Mouse (Mus musculus) inflammation-experienced regulatory T-cells, adult 6 months (primary cell): ENCODE results near the gene S100a11. TPM values are rescaled to one million over a fixed set of nuclear protein-coding genes. Genes with fewer than 3 reads are reported as not detected.
"Not testable (repeated sequence)": the region's sequence is repeated elsewhere in the genome, so short reads cannot be mapped to it uniquely, and the experiment has no call there.

ENCODE experiments used
- ATAC-seq: one replicate; pipeline ENCODE4 v1.8.0; 2017
- polyA plus RNA-seq, 3 experiments: library from polyadenylated mRNA; unstranded; fragments of 100-300 nt; shearing (Covaris generic); gene quantifications; one replicate each; pipeline ENCODE4 v1.2.1; 2017

Gene S100a11
- 1,000 to 10,000 TPM in 2 of 3 experiments, 100 to 1,000 TPM in 1; 738 to 2,389 (median 1,003) TPM for polyA plus RNA-seq

GRCm38 (mm10) chr3:93520330-93521193, at the start of gene S100a11:
Gene S100a11 (plus strand): TSS chr3:93520488.
- ATAC-seq = peak; percentile 81

GRCm38 (mm10) chr3:93480053-93480452, 40.2 kb upstream of the S100a11 start:
- ATAC-seq = no peak

- ATAC-seq = no peak
Measured at GRCm38 (mm10) chr3:93481982-93482616, 38.2 kb upstream of the S100a11 start.

GRCm38 (mm10) chr3:93485611-93486010, 34.7 kb upstream of the S100a11 start:
- no peak for ATAC-seq

GRCm38 (mm10) chr3:93488541-93488940, 31.7 kb upstream of the S100a11 start:
- ATAC-seq = no peak

- ATAC-seq = no peak
Measured at GRCm38 (mm10) chr3:93492176-93492575, 28.1 kb upstream of the S100a11 start.

- peak; percentile 92 for ATAC-seq
Measured at GRCm38 (mm10) chr3:93493992-93494391, 26.3 kb upstream of the S100a11 start.

GRCm38 (mm10) chr3:93494774-93495173, 25.5 kb upstream of the S100a11 start:
- not testable (repeated sequence) for ATAC-seq

- no peak for ATAC-seq
Measured at GRCm38 (mm10) chr3:93497131-93497530, 23.2 kb upstream of the S100a11 start.

GRCm38 (mm10) chr3:93499129-93499528, 21.2 kb upstream of the S100a11 start:
- no peak for ATAC-seq

GRCm38 (mm10) chr3:93504536-93505189, 15.6 kb upstream of the S100a11 start:
- no peak for ATAC-seq

- ATAC-seq = peak; percentile 86
Measured at GRCm38 (mm10) chr3:93505960-93506863, 14.1 kb upstream of the S100a11 start.

GRCm38 (mm10) chr3:93506881-93507325, 13.4 kb upstream of the S100a11 start:
- peak; percentile 0 for ATAC-seq

GRCm38 (mm10) chr3:93509301-93509700, 11.0 kb upstream of the S100a11 start:
- ATAC-seq = no peak

- ATAC-seq = no peak
Measured at GRCm38 (mm10) chr3:93511036-93511435, 9.3 kb upstream of the S100a11 start.

GRCm38 (mm10) chr3:93511801-93512200, 8.5 kb upstream of the S100a11 start:
- ATAC-seq = no peak

- no peak for ATAC-seq
Measured at GRCm38 (mm10) chr3:93512386-93513101, 7.7 kb upstream of the S100a11 start.

- ATAC-seq = peak; percentile 92
Measured at GRCm38 (mm10) chr3:93514628-93515027, 5.7 kb upstream of the S100a11 start.

- ATAC-seq = no peak
Measured at GRCm38 (mm10) chr3:93517343-93517742, 2.9 kb upstream of the S100a11 start.

GRCm38 (mm10) chr3:93519856-93520329, 395 bp upstream of the S100a11 start:
- ATAC-seq = no peak

GRCm38 (mm10) chr3:93521462-93522057, 1.3 kb downstream of the S100a11 start:
- ATAC-seq = no peak
